9 mouse cellular contexts compared by ENCODE assay signal in genomic region chr2:77172241-77172671, GRCm38 (mm10). TPM values are rescaled to one million over a fixed set of nuclear protein-coding genes. Genes with fewer than 3 reads are reported as not detected.
DNase-seq lines count a peak whose midpoint lies in the region; ATAC-seq lines count a peak whose summit lies in the region.
"Had no signal": no experiment of that assay in that cellular context is flagged by ENCODE, and none has a peak within 500 bp of the region (broad histone marks: within the 10 kb centered on the region; RNA-seq: fewer than 3 reads in every experiment).

No protein-coding gene starts in this region.

- H3K27me3 ChIP-seq in forebrain, embryonic 12.5 days = peaks cover 5% of the 10 kb centered on the region; the same call in 1 of the 2 replicates
- H3K27me3 ChIP-seq: limb, embryonic 15.5 days had no signal

- peak; percentile 45 for ATAC-seq in frontal cortex, adult (ENCODE audit: low TSS enrichment)
- ATAC-seq in forebrain, embryonic 12.5 days (ENCODE audit: low FRiP score) = peak; percentile 8; the same call in 1 of the 2 replicates

- H3K4me3 ChIP-seq in forebrain, embryonic 12.5 days (replicated peaks) = peak overlapping the region; percentile 17; the same call in 1 of the 2 replicates
- H3K4me3 ChIP-seq: limb, embryonic 15.5 days had no signal

- 10% methylated on average over 10 of the region's 10 CpGs for WGBS in forebrain, embryonic 12.5 days

- intact Hi-C loops in gastrocnemius, postnatal 14 days (cut with DNase I; ENCODE audit: low total_unique reads) = no loop called here

- H3K9me3 ChIP-seq in forebrain, embryonic 12.5 days = no peaks in the 10 kb centered on the region
- H3K9me3 ChIP-seq: limb, embryonic 15.5 days had no signal

- H3K9ac ChIP-seq in forebrain, embryonic 12.5 days = no peak overlapping the region
- H3K9ac ChIP-seq: limb, embryonic 15.5 days had no signal

- H3K4me1 ChIP-seq in forebrain, embryonic 12.5 days = peaks cover 27% of the 10 kb centered on the region

- peak overlapping the region; percentile 48 for H3K4me2 ChIP-seq in forebrain, embryonic 12.5 days

- 0 out of 2 replicates have a peak overlapping the region, but pooled peaks have one; percentile 36 for H3K27ac ChIP-seq in forebrain, embryonic 12.5 days

- no peak for DNase-seq in frontal cortex, postnatal 10 days (ENCODE audit: low spot score in 2 of 2)
- peak; percentile 85 for DNase-seq in kidney, adult 9 months
- peak; percentile 23 for DNase-seq in lung, postnatal 14 days
- no peak for DNase-seq in urinary bladder, postnatal 4 days (ENCODE audit: low spot score in 2 of 2)
- DNase-seq in urinary bladder, postnatal 14 days (ENCODE audit: low spot score) = no peak
- DNase-seq in gastrocnemius, postnatal 14 days = no peak

- no peaks in the 10 kb centered on the region for H3K36me3 ChIP-seq in forebrain, embryonic 12.5 days (replicated peaks)
- H3K36me3 ChIP-seq: limb, embryonic 15.5 days had no signal

RNA-seq across cellular contexts. Expression of gene Ccdc141, which starts 1.8 kb away (rescaled TPM):
- 2.6 and 3.6 TPM in 2 replicates for polyA plus RNA-seq in forebrain, embryonic 12.5 days (2016; fragmentation: Nextera tagmentation; extraction: Ambion mirVana)
- 10 to 100 TPM; 26.7 to 35.0 TPM for total RNA-seq in gastrocnemius, postnatal 14 days (2021)

Comparison
In these comparisons a context has a peak if more than half of its experiments do, and no peak if none do; other contexts are left out.
1. DNase-seq: peak in kidney, adult 9 months (single experiment) and lung, postnatal 14 days (single experiment); none in frontal cortex, postnatal 10 days (0 of 2), urinary bladder, postnatal 4 days (0 of 2), urinary bladder, postnatal 14 days (single experiment) and gastrocnemius, postnatal 14 days (single experiment).